9 mouse cellular contexts compared by ENCODE assay signal in the genomic region with DNA sequence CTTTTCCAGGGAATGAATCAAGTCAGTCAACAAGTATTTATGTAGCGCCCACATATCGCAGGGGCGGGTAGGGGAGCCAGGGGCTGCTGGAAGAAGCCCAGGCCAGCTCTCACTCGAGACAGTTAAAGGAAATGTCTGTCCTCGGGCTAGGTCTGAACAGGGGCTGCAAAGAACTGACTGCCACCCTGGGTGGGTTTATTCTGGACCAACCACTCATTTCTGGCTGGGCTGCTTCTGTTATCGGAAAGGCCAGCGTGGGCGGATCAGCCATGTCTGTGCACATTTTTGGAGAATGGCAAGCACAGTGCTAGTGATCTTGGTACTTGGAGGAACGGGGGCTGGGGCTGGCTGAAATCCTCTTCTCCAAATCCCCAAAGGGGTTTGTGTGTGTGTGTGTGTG.
DNase-seq lines count a peak whose midpoint lies in the region; ATAC-seq and TF ChIP-seq lines count a peak whose summit lies in the region.
"Had no signal": no experiment of that assay in that cellular context is flagged by ENCODE, and none has a peak within 500 bp of the region (broad histone marks: within the 10 kb centered on the region; RNA-seq: fewer than 3 reads in every experiment).

No protein-coding gene starts in this region.

- no peaks in the 10 kb centered on the region for H3K27me3 ChIP-seq in lung, embryonic 16.5 days (ENCODE audit: control insufficient read depth, insufficient read depth, low read depth, low read length)
- H3K27me3 ChIP-seq in heart, adult 2 months (ENCODE audit: control insufficient read depth, insufficient read depth, low read length), result no peaks in the 10 kb centered on the region
- H3K27me3 ChIP-seq in stomach, embryonic 14.5 days (ENCODE audit: control insufficient read depth, insufficient read depth, low read length), result no peaks in the 10 kb centered on the region

- no peaks in the 10 kb centered on the region for H3K36me3 ChIP-seq in lung, embryonic 16.5 days (ENCODE audit: control insufficient read depth, insufficient read depth, low read length)
- peaks cover 2% of the 10 kb centered on the region; the same call in 1 of the 2 replicates for H3K36me3 ChIP-seq in heart, adult 2 months (ENCODE audit: control insufficient read depth, insufficient read depth, low read length)
- no peaks in the 10 kb centered on the region for H3K36me3 ChIP-seq in stomach, embryonic 14.5 days (ENCODE audit: control insufficient read depth, insufficient read depth, low read length)

- TF ChIP-seq EP300 in heart, adult 2 months (IDR thresholded peaks at IDR 0.05; ENCODE audit: insufficient read depth, low read depth, low read length), result no peak

- intact Hi-C loops in heart, adult 2 months (cut with DNase I), result no loop called here

- H3K4me1 ChIP-seq in lung, embryonic 16.5 days (replicated peaks; ENCODE audit: control insufficient read depth, insufficient read depth, low read length), result peaks cover 33% of the 10 kb centered on the region
- H3K4me1 ChIP-seq in heart, adult 2 months (ENCODE audit: control insufficient read depth, insufficient read depth, low read length), result peaks cover 25% of the 10 kb centered on the region
- H3K4me1 ChIP-seq in stomach, embryonic 14.5 days (ENCODE audit: control insufficient read depth, insufficient read depth, low read length), result peaks cover 30% of the 10 kb centered on the region

- 0 out of 2 replicates have a peak, but pooled peaks have one; percentile 23 for ATAC-seq in lung, embryonic 16.5 days (ENCODE audit: low read depth)
- ATAC-seq in stomach, embryonic 14.5 days (ENCODE audit: insufficient number of reproducible peaks, insufficient read depth, low FRiP score, low read depth), result no peak
- ATAC-seq in erythroid progenitor cell, adult 5-6 weeks (replicated peaks; ENCODE audit: low FRiP score, poor library complexity, severe bottlenecking), result no peak

- H3K4me3 ChIP-seq in lung, embryonic 16.5 days (ENCODE audit: low read length), result no peak overlapping the region
- no peak overlapping the region for H3K4me3 ChIP-seq in heart, adult 2 months
- H3K4me3 ChIP-seq in stomach, embryonic 14.5 days (ENCODE audit: low read depth, low read length), result no peak overlapping the region

- no peak for DNase-seq in lung, adult 18-20 months
- DNase-seq in heart, adult 2 months, result peak; percentile 53 to 66
- peak; percentile 12 for DNase-seq in layer of hippocampus, adult 9-11 months
- DNase-seq in cerebellum, postnatal 25 days, result no peak
- DNase-seq: cerebellum, adult 2 months had no signal

- 28% methylated on average over 9 of the region's 9 CpGs for WGBS in lung, embryonic 16.5 days
- whole genome bisulfite sequencing in heart, adult 2 months, result 33% methylated on average over 9 of the region's 9 CpGs
- whole genome bisulfite sequencing in stomach, embryonic 14.5 days, result 45% methylated on average over 9 of the region's 9 CpGs

- no peak overlapping the region for H3K9ac ChIP-seq in lung, embryonic 16.5 days (ENCODE audit: low read length)
- H3K9ac ChIP-seq in heart, adult 2 months (ENCODE audit: low read depth, low read length), result no peak overlapping the region
- no peak overlapping the region for H3K9ac ChIP-seq in stomach, embryonic 14.5 days (replicated peaks; ENCODE audit: low read depth, low read length)
- H3K9ac ChIP-seq: liver, embryonic 14.5 days had no signal

- H3K27ac ChIP-seq in lung, embryonic 16.5 days (ENCODE audit: low read length), result peak overlapping the region; percentile 69
- no peak overlapping the region; the same call in 1 of the 2 replicates for H3K27ac ChIP-seq in heart, adult 2 months
- peak overlapping the region; percentile 29; the same call in 1 of the 2 replicates for H3K27ac ChIP-seq in stomach, embryonic 14.5 days (ENCODE audit: low read length)
- H3K27ac ChIP-seq: liver, embryonic 14.5 days had no signal

- H3K9me3 ChIP-seq in lung, embryonic 16.5 days (ENCODE audit: control insufficient read depth, low read length), result no peaks in the 10 kb centered on the region
- H3K9me3 ChIP-seq in stomach, embryonic 14.5 days (ENCODE audit: control insufficient read depth, low read depth, low read length), result no peaks in the 10 kb centered on the region

- no peak for TF ChIP-seq POLR2A in heart, adult 2 months (IDR thresholded peaks at IDR 0.05; ENCODE audit: insufficient read depth, low read depth, low read length)

- no peak overlapping the region for H3K4me2 ChIP-seq in lung, embryonic 16.5 days (ENCODE audit: low read depth, low read length)
- H3K4me2 ChIP-seq in stomach, embryonic 14.5 days (replicated peaks; ENCODE audit: low read depth, low read length), result no peak overlapping the region

- no peaks in the 10 kb centered on the region for H3K79me2 ChIP-seq in heart, adult 2 months (replicated peaks; ENCODE audit: control insufficient read depth, insufficient read depth, low read length)

- no peak for TF ChIP-seq CTCF in heart, adult 2 months (IDR thresholded peaks at IDR 0.05)

Comparison
In these comparisons a context has a peak if more than half of its experiments do, and no peak if none do; other contexts are left out.
1. DNase-seq: peak in heart, adult 2 months (2 of 2) and layer of hippocampus, adult 9-11 months (single experiment); none in lung, adult 18-20 months (0 of 2) and cerebellum, postnatal 25 days (0 of 2).